Mouse (Mus musculus) B cell, adult 2 months (primary cell): ENCODE data around the gene Clic3.

Experiments used
- DNase-seq, 2 experiments: peaks; one replicate each; pipeline ENCODE4 v3.0.0; 2022

Gene Clic3

GRCm38 (mm10) chr2:25484901-25485647 is 28.4 kb downstream of the Clic3 start:
- no peak for DNase-seq

GRCm38 (mm10) chr2:25487965-25488670 is 31.5 kb downstream of the Clic3 start:
- DNase-seq: no peak

- DNase-seq: no peak
Measured at GRCm38 (mm10) chr2:25488671-25489068, 32.0 kb downstream of the Clic3 start.

GRCm38 (mm10) chr2:25492988-25493387 is 36.4 kb downstream of the Clic3 start:
- DNase-seq: no peak

GRCm38 (mm10) chr2:25493476-25493961 is 36.9 kb downstream of the Clic3 start, which contains the start of gene Lcn12:
Gene Lcn12, minus strand, starts transcription at chr2:25493911.
- no peak for DNase-seq

- peak; percentile 24 to 36 for DNase-seq
Measured at GRCm38 (mm10) chr2:25496462-25496861, 39.8 kb downstream of the Clic3 start.

- no peak for DNase-seq
Measured at GRCm38 (mm10) chr2:25497846-25498575, 41.4 kb downstream of the Clic3 start.

GRCm38 (mm10) chr2:25498622-25499478 is 42.2 kb downstream of the Clic3 start:
- no peak for DNase-seq

- DNase-seq: no peak
Measured at GRCm38 (mm10) chr2:25500071-25500575, 43.5 kb downstream of the Clic3 start.

- peak; percentile 76 to 78 for DNase-seq
Measured at GRCm38 (mm10) chr2:25500576-25501405, 44.2 kb downstream of the Clic3 start, which contains the start of gene Fbxw5. Gene Fbxw5, plus strand, starts transcription at chr2:25500750.

GRCm38 (mm10) chr2:25501593-25502486 is 45.2 kb downstream of the Clic3 start, which contains the start of gene C8g:
Gene C8g, minus strand, starts transcription at chr2:25501719.
- no peak for DNase-seq

- no peak for DNase-seq
Measured at GRCm38 (mm10) chr2:25502726-25503125, 46.1 kb downstream of the Clic3 start.

GRCm38 (mm10) chr2:25504538-25504937 is 47.9 kb downstream of the Clic3 start:
- no peak for DNase-seq

GRCm38 (mm10) chr2:25505000-25505399 is 48.4 kb downstream of the Clic3 start:
- DNase-seq: no peak

GRCm38 (mm10) chr2:25505860-25506259 is 49.2 kb downstream of the Clic3 start:
- no peak for DNase-seq

- DNase-seq: peak; percentile 20 to 37
Measured at GRCm38 (mm10) chr2:25506964-25507363, 50.3 kb downstream of the Clic3 start.
